Mouse (Mus musculus) limb, embryonic 14.5 days (tissue): ENCODE data around the gene Tbc1d14. TPM values are rescaled to one million over a fixed set of nuclear protein-coding genes. Genes with fewer than 3 reads are reported as not detected.

Source experiments
- ATAC-seq: fragments of 200-750 bp; cut with Nextera tagmentation; 2 replicates; pipeline ENCODE4 v1.8.0; 2017; ENCODE audit warnings: low read depth, moderate number of reproducible peaks, moderate TSS enrichment; ENCODE audit not compliant: low FRiP score
- DNase-seq: peaks from one replicate; pipeline ENCODE4 v3.0.0-alpha.2; 2015; ENCODE audit warnings: low spot score
- H3K27ac ChIP-seq: fragments of 300-500 bp; sonication (generic); replicated peaks from 2 replicates; pipeline ENCODE4 v1.5.1; 2014; ENCODE audit warnings: low read depth, mild to moderate bottlenecking, low read length, moderate library complexity, mixed read lengths
- H3K27me3 ChIP-seq: fragments of 300-500 bp; sonication (generic); 2 replicates; pipeline ENCODE4 v1.6.1; 2014; ENCODE audit warnings: low read length, mixed read lengths; ENCODE audit not compliant: control insufficient read depth, insufficient read depth
- H3K36me3 ChIP-seq: fragments of 300-500 bp; sonication (generic); 2 replicates; pipeline ENCODE4 v1.6.1; 2014; ENCODE audit warnings: mild to moderate bottlenecking, low read length, moderate library complexity, mixed read lengths; ENCODE audit not compliant: control insufficient read depth, insufficient read depth
- H3K4me1 ChIP-seq: fragments of 300-500 bp; sonication (generic); 2 replicates; pipeline ENCODE4 v1.6.1; 2014; ENCODE audit warnings: antibody characterized with exemption, low read length, mixed read lengths; ENCODE audit not compliant: control insufficient read depth, insufficient read depth
- H3K4me2 ChIP-seq: fragments of 300-500 bp; sonication (generic); replicated peaks from 2 replicates; pipeline ENCODE4 v1.6.1; 2014; ENCODE audit warnings: low read depth, mild to moderate bottlenecking, low read length, moderate library complexity; ENCODE audit not compliant: severe bottlenecking
- H3K4me3 ChIP-seq: fragments of 300-500 bp; sonication (generic); replicated peaks from 2 replicates; pipeline ENCODE4 v1.5.1; 2014; ENCODE audit warnings: low read length
- H3K9ac ChIP-seq: fragments of 300-500 bp; sonication (generic); 2 replicates; pipeline ENCODE4 v1.6.1; 2014; ENCODE audit warnings: mild to moderate bottlenecking, low read depth, low read length, moderate library complexity; ENCODE audit not compliant: severe bottlenecking
- H3K9me3 ChIP-seq: fragments of 300-500 bp; sonication (generic); 2 replicates; pipeline ENCODE4 v1.6.1; 2016; ENCODE audit warnings: low read length; ENCODE audit not compliant: control insufficient read depth
- POLR2A ChIP-seq: fragments of 200-500 bp; IDR thresholded peaks from 2 replicates; pipeline ENCODE4 v1.8.0; 2012; ENCODE audit warnings: inconsistent platforms, mild to moderate bottlenecking, moderate library complexity, borderline replicate concordance; ENCODE audit not compliant: insufficient read depth, insufficient read length; ENCODE audit errors: extremely low read depth
- WGBS: fragments of 180-500 bp; shearing (Covaris S2); extraction: QIAGEN DNeasy Blood & Tissue Kit; methylation state at CpG from one replicate; pipeline ENCODE4 v1.1.7; 2014; 5-methylcytosine and 5-hydroxymethylcytosine counted together
- polyA plus RNA-seq, 2 experiments: library from polyadenylated mRNA; depleted of rRNA in 1 of 2; stranded (reverse) in 1 of 2; unstranded in 1 of 2; fragments of >200 nt; fragmentation: Nextera tagmentation in 1 of 2; extraction: Ambion mirVana in 1 of 2; gene quantifications; 2 replicates each; pipeline versions ENCODE4 v1.2.1 to v1.2.3; 2012 to 2014

Gene Tbc1d14
- polyA plus RNA-seq, 2 experiments: 37.9 to 46.6 TPM

GRCm38 (mm10) chr5:36526274-36526673, 66.8 kb downstream of the Tbc1d14 start:
- no peak overlapping the region for H3K4me3 ChIP-seq
- H3K27ac ChIP-seq: no peak overlapping the region
- 79% methylated on average over 5 of the region's 5 CpGs for WGBS
- H3K36me3 ChIP-seq: peaks cover 31% of the 10 kb centered on the region
- no peak overlapping the region for H3K9ac ChIP-seq
- ATAC-seq: no peak
- no peak overlapping the region for H3K4me2 ChIP-seq
- TF ChIP-seq POLR2A: no peak
- no peaks in the 10 kb centered on the region for H3K9me3 ChIP-seq
- H3K4me1 ChIP-seq: peaks cover 10% of the 10 kb centered on the region; the same call in 1 of the 2 replicates
- H3K27me3 ChIP-seq: no peaks in the 10 kb centered on the region
- no peak for DNase-seq

- 75% methylated on average over 2 of the region's 2 CpGs for WGBS
- Histone ChIP-seq H3K4me1 (peaks cover 10% of the 10 kb centered on the region; the same call in 1 of the 2 replicates), H3K9ac (no peak overlapping the region), H3K9me3 (no peaks in the 10 kb centered on the region), H3K4me3 (no peak overlapping the region), H3K27me3 (no peaks in the 10 kb centered on the region), H3K36me3 (peaks cover 42% of the 10 kb centered on the region), H3K27ac (no peak overlapping the region), H3K4me2 (no peak overlapping the region)
- DNase-seq: no peak
- ATAC-seq: no peak
- no peak for TF ChIP-seq POLR2A
These were observed 67.9 kb downstream of the Tbc1d14 start for GRCm38 (mm10) chr5:36525216-36525615.

- Histone ChIP-seq H3K9me3 (no peaks in the 10 kb centered on the region), H3K27ac (no peak overlapping the region), H3K4me2 (no peak overlapping the region), H3K4me3 (no peak overlapping the region), H3K4me1 (no peaks in the 10 kb centered on the region), H3K9ac (no peak overlapping the region), H3K27me3 (no peaks in the 10 kb centered on the region), H3K36me3 (peaks cover 59% of the 10 kb centered on the region)
- ATAC-seq (no peak), DNase-seq (no peak)
- 88% methylated on average over 5 of the region's 5 CpGs for WGBS
- no peak for TF ChIP-seq POLR2A
These were observed 69.8 kb downstream of the Tbc1d14 start for GRCm38 (mm10) chr5:36523219-36523703.

- DNase-seq: no peak
- no peak overlapping the region for H3K9ac ChIP-seq
- H3K9me3 ChIP-seq: no peaks in the 10 kb centered on the region
- H3K4me2 ChIP-seq: no peak overlapping the region
- no peak overlapping the region for H3K27ac ChIP-seq
- no peak for TF ChIP-seq POLR2A
- ATAC-seq: no peak
- H3K4me3 ChIP-seq: no peak overlapping the region
- H3K27me3 ChIP-seq: no peaks in the 10 kb centered on the region
- H3K36me3 ChIP-seq: peaks cover 64% of the 10 kb centered on the region
- WGBS: 81% methylated on average over 2 of the region's 2 CpGs
- H3K4me1 ChIP-seq: no peaks in the 10 kb centered on the region
These were observed 70.3 kb downstream of the Tbc1d14 start for GRCm38 (mm10) chr5:36522782-36523181.

- Histone ChIP-seq H3K9me3 (no peaks in the 10 kb centered on the region), H3K36me3 (peaks cover 86% of the 10 kb centered on the region), H3K27ac (no peak overlapping the region), H3K27me3 (no peaks in the 10 kb centered on the region), H3K4me1 (no peaks in the 10 kb centered on the region), H3K4me2 (no peak overlapping the region), H3K9ac (no peak overlapping the region), H3K4me3 (no peak overlapping the region)
- WGBS: 83% methylated on average over 3 of the region's 3 CpGs
- no peak for TF ChIP-seq POLR2A
- no peak for ATAC-seq
- DNase-seq: no peak
These were observed 73.3 kb downstream of the Tbc1d14 start for GRCm38 (mm10) chr5:36519751-36520150.

GRCm38 (mm10) chr5:36517596-36517995, 75.5 kb downstream of the Tbc1d14 start:
- no peak for TF ChIP-seq POLR2A
- H3K4me1 ChIP-seq: no peaks in the 10 kb centered on the region
- no peaks in the 10 kb centered on the region for H3K9me3 ChIP-seq
- 69% methylated on average over 3 of the region's 3 CpGs for WGBS
- no peak overlapping the region for H3K4me2 ChIP-seq
- ATAC-seq (no peak), DNase-seq (no peak)
- H3K36me3 ChIP-seq: peaks cover 89% of the 10 kb centered on the region
- no peaks in the 10 kb centered on the region for H3K27me3 ChIP-seq
- H3K9ac ChIP-seq: no peak overlapping the region
- no peak overlapping the region for H3K4me3 ChIP-seq
- no peak overlapping the region for H3K27ac ChIP-seq
